ENCODE assay signal across 13 mouse cellular contexts in the genomic region with DNA sequence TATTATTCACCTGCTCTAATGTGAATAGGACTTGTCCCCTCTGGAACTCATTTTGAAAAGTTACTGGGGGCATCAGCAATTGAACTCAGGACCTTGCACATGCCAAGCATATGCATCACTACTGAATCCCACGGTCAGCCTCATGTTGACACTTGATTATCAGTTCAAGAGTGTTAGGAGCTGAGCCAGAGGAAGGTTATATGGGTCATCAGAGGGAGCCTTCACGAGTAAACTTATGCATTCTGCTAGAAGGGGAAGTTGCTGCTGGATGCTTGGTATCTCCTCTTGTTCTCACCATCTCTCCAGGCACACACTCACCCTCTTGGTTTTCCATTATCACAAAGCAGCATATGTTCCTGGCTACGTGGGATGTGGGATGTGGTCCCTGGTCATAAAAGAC. TPM values are rescaled to one million over a fixed set of nuclear protein-coding genes. Genes with fewer than 3 reads are reported as not detected.
DNase-seq lines count a peak whose midpoint lies in the region; ATAC-seq and TF ChIP-seq lines count a peak whose summit lies in the region.
"Had no signal": no experiment of that assay in that cellular context is flagged by ENCODE, and none has a peak within 500 bp of the region (broad histone marks: within the 10 kb centered on the region; RNA-seq: fewer than 3 reads in every experiment).

No protein-coding gene starts in this region.

- peak overlapping the region; percentile 60; the same call in 1 of the 2 replicates for H3K27ac ChIP-seq in hindbrain, embryonic 12.5 days
- peak overlapping the region; percentile 79 for H3K27ac ChIP-seq in midbrain, embryonic 14.5 days (replicated peaks; ENCODE audit: low read depth, low read length)
- H3K27ac ChIP-seq in layer of hippocampus, adult 2 months: no peak overlapping the region
- H3K27ac ChIP-seq: heart, embryonic 13.5 days; macrophage had no signal

- no peaks in the 10 kb centered on the region for H3K36me3 ChIP-seq in hindbrain, embryonic 12.5 days
- no peaks in the 10 kb centered on the region for H3K36me3 ChIP-seq in midbrain, embryonic 14.5 days (ENCODE audit: control insufficient read depth, insufficient read depth, low read length)
- H3K36me3 ChIP-seq: heart, embryonic 13.5 days had no signal

- H3K4me1 ChIP-seq in hindbrain, embryonic 12.5 days: peaks cover 12% of the 10 kb centered on the region
- H3K4me1 ChIP-seq in midbrain, embryonic 14.5 days (ENCODE audit: control insufficient read depth, insufficient read depth, low read length): peaks cover 24% of the 10 kb centered on the region

- no peaks in the 10 kb centered on the region for H3K9me3 ChIP-seq in hindbrain, embryonic 12.5 days (replicated peaks)
- H3K9me3 ChIP-seq in midbrain, embryonic 14.5 days (ENCODE audit: control insufficient read depth, low read length): no peaks in the 10 kb centered on the region
- H3K9me3 ChIP-seq: heart, embryonic 13.5 days had no signal

- TF ChIP-seq CTCF in layer of hippocampus, adult 2 months (conservative IDR thresholded peaks at IDR 0.05): no peak

- H3K4me2 ChIP-seq in hindbrain, embryonic 12.5 days (replicated peaks): no peak overlapping the region
- peak overlapping the region; percentile 48 for H3K4me2 ChIP-seq in midbrain, embryonic 14.5 days (ENCODE audit: low read length)

- 35% methylated on average over 3 of the region's 3 CpGs for WGBS in hindbrain, embryonic 12.5 days
- 31% methylated on average over 3 of the region's 3 CpGs for WGBS in midbrain, embryonic 14.5 days

- ATAC-seq in cerebellum, adult (ENCODE audit: insufficient number of reproducible peaks, low FRiP score, low TSS enrichment): 0 out of 2 replicates have a peak, but pooled peaks have one; percentile 7
- peak; percentile 24; the same call in 1 of the 2 replicates for ATAC-seq in hindbrain, embryonic 12.5 days (ENCODE audit: low FRiP score)
- ATAC-seq in midbrain, embryonic 14.5 days (ENCODE audit: low FRiP score, low TSS enrichment): peak; percentile 19; the same call in 1 of the 2 replicates

- no peak overlapping the region for H3K4me3 ChIP-seq in hindbrain, embryonic 12.5 days
- H3K4me3 ChIP-seq in midbrain, embryonic 14.5 days (replicated peaks; ENCODE audit: low read depth, low read length): no peak overlapping the region
- H3K4me3 ChIP-seq in layer of hippocampus, adult 2 months: no peak overlapping the region
- H3K4me3 ChIP-seq: heart, embryonic 13.5 days; myocyte had no signal

- DNase-seq in cerebellum, adult 9-11 months: no peak
- DNase-seq in MEL-GATA-1-ER (ENCODE audit: extremely low read depth, low read depth): peak; percentile 47
- DNase-seq in midbrain, embryonic 14.5 days: peak; percentile 21
- no peak for DNase-seq in layer of hippocampus, adult 2 months (ENCODE audit: low spot score in 2 of 2)
- no peak for DNase-seq in adrenal gland, postnatal 14 days
- DNase-seq in kidney, postnatal 10 days: no peak

- 0 out of 2 replicates have a peak, but pooled peaks cover 4% of the 10 kb centered on the region for H3K27me3 ChIP-seq in hindbrain, embryonic 12.5 days
- no peaks in the 10 kb centered on the region for H3K27me3 ChIP-seq in midbrain, embryonic 14.5 days (ENCODE audit: control insufficient read depth, insufficient read depth, low read length)
- H3K27me3 ChIP-seq: CH12.LX; heart, embryonic 13.5 days had no signal

- no peak overlapping the region for H3K9ac ChIP-seq in hindbrain, embryonic 12.5 days
- no peak overlapping the region for H3K9ac ChIP-seq in midbrain, embryonic 14.5 days (replicated peaks; ENCODE audit: low read length)
- H3K9ac ChIP-seq: heart, embryonic 13.5 days; lung, embryonic 14.5 days had no signal

RNA-seq across cellular contexts. Expression of gene Ngly1, which starts 47.4 kb away (rescaled TPM):
- polyA plus RNA-seq in hindbrain, embryonic 12.5 days (2016; fragmentation: Nextera tagmentation; extraction: Ambion mirVana): 27.6 and 27.7 TPM in 2 replicates
- 22.8 and 28.8 TPM in 2 replicates for polyA plus RNA-seq in midbrain, embryonic 14.5 days (2014; fragmentation: Nextera tagmentation; extraction: Ambion mirVana)
- total RNA-seq in layer of hippocampus, adult 2 months (2021): 10 to 100 TPM; 27.5 to 28.6 TPM
- 54.6 and 56.0 TPM in 2 replicates for total RNA-seq in adrenal gland, postnatal 14 days (2021)

RNA-seq across cellular contexts. Expression of gene Oxsm, which starts 47.9 kb away (rescaled TPM):
- 1.6 and 1.8 TPM in 2 replicates for polyA plus RNA-seq in hindbrain, embryonic 12.5 days (2016; fragmentation: Nextera tagmentation; extraction: Ambion mirVana)
- 1.3 TPM in 2 replicates for polyA plus RNA-seq in midbrain, embryonic 14.5 days (2014; fragmentation: Nextera tagmentation; extraction: Ambion mirVana)
- total RNA-seq in layer of hippocampus, adult 2 months (2021): 10 to 100 TPM in 1 of 2 experiments, 1 to 10 TPM in 1; 9.3 to 10.1 TPM
- total RNA-seq in adrenal gland, postnatal 14 days (2021): 19.2 and 20.9 TPM in 2 replicates

Comparison
In these comparisons a context has a peak if more than half of its experiments do, and no peak if none do; other contexts are left out.
1. DNase-seq: peak in MEL-GATA-1-ER (single experiment) and midbrain, embryonic 14.5 days (single experiment); none in cerebellum, adult 9-11 months (single experiment), layer of hippocampus, adult 2 months (0 of 2), adrenal gland, postnatal 14 days (single experiment) and kidney, postnatal 10 days (single experiment).
2. Peak in every context shown above with its lines, with median percentiles within 50 percentile points of each other: ATAC-seq.